Mouse (Mus musculus) cortical plate, adult 2 months (tissue): ENCODE measurements around the gene Ugt1a1.

ENCODE experiments used
- CTCF ChIP-seq: fragments of 200-500 bp; IDR thresholded peaks from 2 replicates; pipeline ENCODE4 v1.5.1; 2011; ENCODE audit warnings: mild to moderate bottlenecking, control low read depth, low read length; ENCODE audit not compliant: insufficient read depth; ENCODE audit errors: extremely low read depth
- POLR2A ChIP-seq: fragments of 200-500 bp; IDR thresholded peaks from 2 replicates; pipeline ENCODE4 v1.6.1; 2011; ENCODE audit warnings: mild to moderate bottlenecking, low read length, control low read depth; ENCODE audit not compliant: insufficient read depth; ENCODE audit errors: extremely low read depth

- TF ChIP-seq POLR2A (no peak), CTCF (no peak)
Observed at GRCm38 (mm10) chr1:88197443-88197842, 14.3 kb upstream of the Ugt1a1 start.
